Mouse (Mus musculus) spleen, postnatal 10 days (tissue): Measurements from ENCODE around the gene Chst4.
A peak's percentile ranks its signal among the peaks of the same experiment; 100 is the strongest.

Experiments
- DNase-seq, 2 experiments: peaks; one replicate each; pipeline ENCODE4 v3.0.0; 2021 to 2022; ENCODE audit warnings: low spot score in 2 of 2

Chst4 gene

DNA sequence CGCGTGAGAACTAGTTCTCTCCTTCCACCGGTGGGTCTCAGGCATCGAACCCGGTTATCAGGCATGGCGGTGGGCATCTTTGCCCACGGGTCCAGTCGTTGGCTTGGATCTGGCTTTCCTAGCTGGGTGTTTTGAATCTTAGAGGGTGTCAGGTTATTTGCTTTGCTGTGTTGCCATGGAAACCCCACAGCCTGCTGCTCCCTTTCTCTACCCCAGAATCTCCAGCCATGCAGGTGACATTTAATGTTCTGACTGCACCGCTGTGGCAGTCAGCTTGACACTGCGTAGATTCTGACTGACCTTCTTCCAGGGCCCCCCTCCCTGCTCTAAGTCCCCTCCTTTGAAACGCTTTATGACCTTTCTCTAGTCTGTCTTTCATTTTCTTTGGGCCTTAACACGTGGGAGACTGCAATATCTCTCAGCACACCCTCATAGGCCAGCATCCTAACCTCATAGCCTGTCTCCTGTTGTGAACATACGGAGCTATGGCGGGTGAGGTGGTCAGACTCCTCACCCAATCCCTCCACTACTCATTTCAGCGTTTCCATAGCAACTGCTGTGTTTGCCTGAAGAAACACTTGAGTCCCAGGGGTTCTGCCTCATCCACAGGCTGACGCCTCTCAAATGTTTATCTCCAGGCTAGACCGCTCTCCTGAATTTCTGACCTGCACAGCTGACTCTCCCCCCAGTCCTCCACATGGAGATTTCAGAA, 33.1 kb downstream of the Chst4 start:
- DNase-seq = no peak

GRCm38 (mm10) chr8:110004300-110004699, 35.2 kb downstream of the Chst4 start:
- no peak for DNase-seq

DNA sequence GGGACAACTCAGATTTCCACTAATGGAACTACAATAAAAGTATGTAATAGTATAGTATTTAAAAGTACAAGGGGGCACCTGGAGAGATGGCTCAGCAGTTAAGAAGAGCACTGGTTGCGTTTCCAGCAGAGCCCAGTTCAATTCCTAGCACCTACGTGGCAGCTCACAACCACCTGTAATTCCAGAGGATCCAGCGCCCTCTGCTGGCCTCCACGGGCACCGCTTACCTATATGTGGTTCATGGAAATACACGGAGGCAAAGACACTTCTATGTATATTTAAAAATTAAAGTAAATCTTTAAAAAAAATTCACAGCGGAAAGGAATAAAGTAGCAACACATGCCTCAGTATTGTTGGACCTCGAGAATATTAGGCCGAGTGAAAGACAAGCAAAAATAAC, 36.6 kb downstream of the Chst4 start:
- DNase-seq = peak; percentile 15 to 55

DNA sequence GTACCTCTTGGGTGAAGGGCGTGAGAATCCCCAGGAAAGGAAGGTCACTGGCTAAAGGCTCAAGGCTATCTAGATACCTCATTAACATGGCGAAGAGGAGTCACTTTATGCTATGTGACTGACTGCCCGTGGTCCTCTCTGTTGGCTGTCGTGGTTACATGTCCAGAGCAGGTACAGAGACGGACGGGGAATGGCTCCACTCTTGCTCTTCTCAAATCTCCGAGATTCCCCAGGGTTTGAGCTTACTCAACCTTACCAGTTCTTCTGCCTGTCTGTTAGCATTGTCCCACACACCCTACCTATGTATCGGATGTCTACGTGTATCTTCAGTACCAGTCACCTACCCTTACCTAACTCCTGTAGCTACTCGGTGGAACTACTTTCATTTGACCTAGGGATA, 39.6 kb downstream of the Chst4 start:
- no peak for DNase-seq

DNA sequence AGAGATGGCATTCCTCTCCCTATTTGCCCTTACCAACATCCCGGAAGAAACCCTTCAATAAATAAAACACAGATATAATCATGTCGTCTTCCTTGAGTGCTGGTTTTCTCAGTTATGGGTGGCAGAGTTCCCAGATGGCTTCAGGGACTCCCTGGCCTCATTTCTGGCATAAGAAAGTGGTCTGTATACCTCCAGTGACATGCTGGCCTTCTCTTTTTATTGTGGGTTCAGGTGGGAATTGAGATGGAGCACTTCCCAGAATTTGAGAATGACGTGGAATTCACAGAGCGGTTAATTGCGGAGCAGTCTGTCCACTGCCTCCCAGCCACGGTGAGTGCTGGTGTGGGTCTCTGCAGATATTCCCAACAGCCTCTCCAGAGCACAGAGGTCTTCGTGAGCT, 41.5 kb downstream of the Chst4 start:
- no peak for DNase-seq

DNA sequence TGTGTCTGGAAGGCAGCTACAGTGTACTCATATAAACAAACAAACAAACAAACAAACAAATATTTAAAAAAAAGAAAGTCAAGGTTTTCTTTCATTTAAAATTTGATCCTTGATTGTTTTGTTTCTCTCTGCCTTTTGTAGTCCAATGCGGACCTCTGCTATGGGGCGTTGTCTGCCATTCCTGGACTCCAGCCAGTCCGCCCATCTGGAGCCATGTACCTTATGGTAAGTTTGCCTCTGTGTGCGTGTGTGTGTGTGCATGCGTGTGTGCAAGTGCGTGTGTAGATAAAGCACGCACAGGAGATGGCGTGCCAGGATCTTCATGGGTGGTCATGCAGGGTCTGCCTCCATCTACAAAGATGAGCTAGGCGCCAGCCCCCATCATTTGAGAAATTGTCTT, 42.2 kb downstream of the Chst4 start:
- DNase-seq = no peak

- no peak for DNase-seq
Measured at GRCm38 (mm10) chr8:109992951-109993350, 46.6 kb downstream of the Chst4 start.

DNA sequence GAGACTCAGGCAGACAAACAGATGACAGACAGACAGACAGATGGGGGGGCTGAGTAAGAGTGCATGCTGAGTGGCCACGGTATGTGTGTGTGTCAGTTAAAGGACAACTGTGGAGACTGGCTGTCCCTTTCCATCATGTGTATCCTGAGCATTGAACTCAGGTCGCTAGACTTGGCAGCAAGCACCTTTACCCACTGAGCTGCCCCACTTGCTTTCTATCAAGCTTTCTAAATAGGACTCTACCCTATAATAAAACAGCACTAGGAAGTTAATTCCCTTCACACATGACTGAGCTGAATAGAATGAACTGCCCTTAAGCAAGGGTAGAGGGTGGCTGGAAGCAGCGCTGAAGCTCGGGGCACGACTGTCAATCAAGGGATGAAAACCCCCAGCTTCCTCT, 47.4 kb downstream of the Chst4 start:
- no peak for DNase-seq

- DNase-seq = no peak
Measured at GRCm38 (mm10) chr8:109990224-109990623, 49.3 kb downstream of the Chst4 start, which contains the start of gene Tat. Gene Tat (plus strand): TSS chr8:109990437.

DNA sequence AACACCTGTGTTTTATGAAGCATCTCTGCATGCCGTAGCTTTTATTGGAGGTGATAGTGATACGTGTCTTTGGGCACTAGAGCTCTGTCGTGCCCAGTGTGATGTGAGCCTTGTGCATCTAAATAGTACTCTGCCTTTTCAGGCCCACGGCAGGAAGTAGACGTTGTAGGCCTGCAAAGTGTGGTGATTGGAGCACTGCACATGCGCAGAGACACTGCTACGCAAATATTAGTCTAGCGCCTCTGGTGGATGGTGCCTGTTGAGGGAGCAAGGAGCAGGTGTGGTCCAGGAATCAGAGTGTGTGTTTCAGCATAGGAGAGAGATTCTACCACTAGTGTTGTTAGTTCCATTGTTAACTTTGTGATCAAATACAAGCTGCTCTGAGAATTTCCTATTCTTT, 50.4 kb downstream of the Chst4 start:
- DNase-seq = no peak

- no peak for DNase-seq
Measured at GRCm38 (mm10) chr8:109987776-109988175, 51.8 kb downstream of the Chst4 start.

DNA sequence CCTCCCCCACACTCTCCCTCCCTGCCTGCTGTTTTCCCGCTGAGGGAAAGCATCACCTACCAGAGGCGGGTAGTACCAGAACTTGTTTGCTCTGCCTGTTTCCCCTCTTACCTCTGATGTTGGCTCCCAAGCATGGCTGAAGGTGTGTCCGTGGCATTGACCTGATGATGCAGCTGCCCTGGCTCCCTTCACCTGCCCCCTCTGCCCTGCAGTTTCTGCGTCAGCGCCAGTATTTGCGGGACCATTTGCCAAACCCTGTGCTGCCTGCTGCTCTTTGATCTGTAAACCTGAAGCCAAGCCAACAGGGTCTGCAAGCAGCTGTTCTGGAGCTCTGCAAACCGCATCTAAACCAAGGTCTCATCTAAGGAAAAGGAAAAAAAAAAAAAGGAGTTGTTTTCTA, 53.2 kb downstream of the Chst4 start:
- no peak for DNase-seq

- no peak for DNase-seq
Measured at GRCm38 (mm10) chr8:109983944-109984343, 55.6 kb downstream of the Chst4 start.

GRCm38 (mm10) chr8:109982386-109983105, 57.0 kb downstream of the Chst4 start:
- DNase-seq = no peak

GRCm38 (mm10) chr8:109979339-109979738, 60.2 kb downstream of the Chst4 start:
- no peak for DNase-seq
